Mouse (Mus musculus) layer of hippocampus, postnatal 25 days (tissue): ENCODE measurements around the gene Skiv2l. TPM values are rescaled to one million over a fixed set of nuclear protein-coding genes. Genes with fewer than 3 reads are reported as not detected.

Experiments
- DNase-seq, 2 experiments: peaks; one replicate each; pipeline ENCODE4 v3.0.0; 2022; ENCODE audit warnings: mixed read lengths in 2 of 2, low spot score in 1 of 2; ENCODE audit errors: extremely low spot score in 1 of 2
- microRNA-seq, 2 experiments: library from miRNA; unstranded; fragments of <30 nt; microRNA quantifications; one replicate each; pipeline ENCODE4 v1.2.0; 2021
- total RNA-seq, 2 experiments: library from RNA; stranded (reverse); gene quantifications; 2 replicates each; pipeline ENCODE4 v1.2.3; 2021

The Skiv2l gene
- total RNA-seq, 2 experiments from 2014 or later = 64.7 to 72.4 TPM

GRCm38 (mm10) chr17:34795016-34795415, 55.0 kb downstream of the Skiv2l start:
- DNase-seq = no peak

Small RNAs within 50 kb of the gene (microRNA-seq; reads per million reads assigned to microRNA genes)
- gene Mir6970 (2.6 to 3.0 reads per million in 2 experiments), gene Mir6971 (3.1 to 5.8 reads per million in 2 experiments), gene Mir6972 (0 reads per million in 2 experiments)

Other genes with a start within 250 kb of the Skiv2l start
- 10 to 100 TPM; 81.0 to 85.5 TPM for gene Rnf5, start 246.5 kb downstream of the Skiv2l start, total RNA-seq
- gene Agpat1, start 245.9 kb downstream of the Skiv2l start, total RNA-seq = 100 to 1,000 TPM; 170 to 172 TPM
- gene Egfl8, start 234.2 kb downstream of the Skiv2l start, total RNA-seq = 1 to 10 TPM; 2.1 to 3.7 TPM
- gene Ppt2, start 221.7 kb downstream of the Skiv2l start, total RNA-seq = 10 to 100 TPM; 42.4 to 48.4 TPM
- 100 to 1,000 TPM; 259 to 330 TPM for gene Prrt1, start 220.7 kb downstream of the Skiv2l start, total RNA-seq
- 10 to 100 TPM; 14.1 to 14.9 TPM for gene Fkbpl, start 205.4 kb downstream of the Skiv2l start, total RNA-seq
- gene Atf6b, start 203.1 kb downstream of the Skiv2l start, total RNA-seq = 100 to 1,000 TPM in 1 of 2 experiments, 10 to 100 TPM in 1; 97.1 to 102 TPM
- gene Tnxb, start 179.7 kb downstream of the Skiv2l start, total RNA-seq = 1 to 10 TPM; 7.1 to 9.0 TPM
- 10 to 100 TPM; 16.5 to 17.5 TPM for gene C4b, start 106.3 kb downstream of the Skiv2l start, total RNA-seq
- under 1 TPM; 0.12 to 0.19 TPM for gene Cyp21a1, start 45.6 kb downstream of the Skiv2l start, total RNA-seq
- gene Stk19, start 13.3 kb downstream of the Skiv2l start, total RNA-seq = 10 to 100 TPM; 57.3 to 59.8 TPM
- 10 to 100 TPM; 36.7 to 37.7 TPM for gene Dxo, start 13.2 kb downstream of the Skiv2l start, total RNA-seq
- gene Nelfe, start 181 bp upstream of the Skiv2l start, total RNA-seq = 10 to 100 TPM; 32.1 to 39.1 TPM
- under 1 TPM in 1 of 2 experiments, not detected in 1; 0.17 TPM for gene Cfb, start 12.3 kb upstream of the Skiv2l start, total RNA-seq
- 1 to 10 TPM; 7.3 to 7.7 TPM for gene Zbtb12, start 29.3 kb upstream of the Skiv2l start, total RNA-seq
- not detected for gene Gm20547, start 31.8 kb upstream of the Skiv2l start, total RNA-seq
- 1 to 10 TPM in 1 of 2 experiments, under 1 TPM in 1; 0.86 to 1.9 TPM for gene C2, start 48.1 kb upstream of the Skiv2l start, total RNA-seq
- gene Ehmt2, start 48.3 kb upstream of the Skiv2l start, total RNA-seq = 100 to 1,000 TPM; 164 to 188 TPM
- under 1 TPM; 0.20 to 0.21 TPM for gene Slc44a4, start 64.3 kb upstream of the Skiv2l start, total RNA-seq
- 10 to 100 TPM; 37.2 to 37.4 TPM for gene Neu1, start 81.0 kb upstream of the Skiv2l start, total RNA-seq
- gene Hspa1b, start 109.0 kb upstream of the Skiv2l start, total RNA-seq = 10 to 100 TPM; 17.0 to 23.5 TPM
- not detected for gene Gm20481, start 119.7 kb upstream of the Skiv2l start, total RNA-seq
- gene Hspa1a, start 121.9 kb upstream of the Skiv2l start, total RNA-seq = 10 to 100 TPM; 14.9 to 17.9 TPM
- under 1 TPM; 0.22 to 0.31 TPM for gene Hspa1l, start 122.5 kb upstream of the Skiv2l start, total RNA-seq
- gene Lsm2, start 131.7 kb upstream of the Skiv2l start, total RNA-seq = 10 to 100 TPM; 18.1 to 19.3 TPM
- gene Vars, start 150.8 kb upstream of the Skiv2l start, total RNA-seq = 10 to 100 TPM; 43.7 to 55.6 TPM
- under 1 TPM; 0.07 to 0.23 TPM for gene Vwa7, start 166.4 kb upstream of the Skiv2l start, total RNA-seq
- 1 to 10 TPM in 1 of 2 experiments, under 1 TPM in 1; 0.64 to 1.1 TPM for gene Sapcd1, start 177.8 kb upstream of the Skiv2l start, total RNA-seq
- under 1 TPM; 0.62 to 0.82 TPM for gene Msh5, start 196.5 kb upstream of the Skiv2l start, total RNA-seq
- 10 to 100 TPM in 1 of 2 experiments, 1 to 10 TPM in 1; 9.7 to 10.1 TPM for gene Clic1, start 199.8 kb upstream of the Skiv2l start, total RNA-seq
- 10 to 100 TPM; 19.5 to 20.7 TPM for gene Ddah2, start 208.8 kb upstream of the Skiv2l start, total RNA-seq
- not detected for gene Ly6g6c, start 215.2 kb upstream of the Skiv2l start, total RNA-seq
- gene Mpig6b, start 216.0 kb upstream of the Skiv2l start, total RNA-seq = not detected
- 1 to 10 TPM; 4.1 to 4.3 TPM for gene Ly6g6e, start 226.7 kb upstream of the Skiv2l start, total RNA-seq
- gene Ly6g6d, start 227.9 kb upstream of the Skiv2l start, total RNA-seq = 1 to 10 TPM in 1 of 2 experiments, under 1 TPM in 1; 0.80 to 1.2 TPM
- gene Ly6g6f, start 235.4 kb upstream of the Skiv2l start, total RNA-seq = not detected
- 10 to 100 TPM; 97.9 to 98.1 TPM for gene Abhd16a, start 239.1 kb upstream of the Skiv2l start, total RNA-seq